Mouse (Mus musculus) testis, adult 2 months (tissue): ENCODE measurements around the gene Batf3. TPM values are rescaled to one million over a fixed set of nuclear protein-coding genes. Genes with fewer than 3 reads are reported as not detected.

Source experiments
- H3K27ac ChIP-seq: fragments of 200-500 bp; 2 replicates; pipeline ENCODE4 v1.5.1; 2012; ENCODE audit warnings: low read depth, low read length; ENCODE audit not compliant: control insufficient read depth, insufficient read depth
- H3K27me3 ChIP-seq: fragments of 200-500 bp; 2 replicates; pipeline ENCODE4 v1.6.1; 2012; ENCODE audit warnings: mild to moderate bottlenecking, low read length, moderate library complexity; ENCODE audit not compliant: control insufficient read depth, insufficient read depth
- H3K36me3 ChIP-seq: fragments of 200-500 bp; 2 replicates; pipeline ENCODE4 v1.6.1; 2012; ENCODE audit warnings: mild to moderate bottlenecking, low read length; ENCODE audit not compliant: control insufficient read depth, insufficient read depth
- H3K4me1 ChIP-seq: fragments of 200-500 bp; 2 replicates; pipeline ENCODE4 v1.6.1; 2012; ENCODE audit warnings: low read length; ENCODE audit not compliant: control insufficient read depth, insufficient read depth
- H3K4me3 ChIP-seq: fragments of 200-500 bp; 2 replicates; pipeline ENCODE4 v1.5.1; 2012; ENCODE audit warnings: low read depth, mild to moderate bottlenecking, low read length, moderate library complexity, mixed read lengths; ENCODE audit not compliant: control insufficient read depth
- CTCF ChIP-seq: fragments of 200-500 bp; IDR thresholded peaks from 2 replicates; pipeline ENCODE4 v1.5.1; 2012; ENCODE audit warnings: low read depth, mild to moderate bottlenecking, inconsistent platforms, low read length, moderate library complexity; ENCODE audit not compliant: control insufficient read depth, insufficient read depth, insufficient replicate concordance
- POLR2A ChIP-seq: fragments of 200-500 bp; IDR thresholded peaks from 2 replicates; pipeline ENCODE4 v1.6.1; 2012; ENCODE audit warnings: low read depth, mild to moderate bottlenecking, inconsistent platforms, low read length, moderate library complexity; ENCODE audit not compliant: control insufficient read depth
- polyA plus RNA-seq: library from polyadenylated mRNA; depleted of rRNA; stranded (reverse); fragments of >200 nt; gene quantifications from 2 replicates; pipeline ENCODE4 v1.2.3, GENCODE M21; 2012

The Batf3 gene
- polyA plus RNA-seq, 1 experiment, result 0.68 TPM

- H3K27me3 ChIP-seq, result no peaks in the 10 kb centered on the region
- H3K4me3 ChIP-seq, result peak within 1 kb of the TSS; percentile 87
- H3K4me1 ChIP-seq, result no peaks in the 10 kb centered on the region
- H3K36me3 ChIP-seq, result peaks cover 1% of the 10 kb centered on the region; the same call in 1 of the 2 replicates
- peak within 1 kb of the TSS; percentile 51 for H3K27ac ChIP-seq
- TF ChIP-seq POLR2A, result no peak
- 0 out of 2 replicates have a peak, but pooled peaks have one; percentile 5 for TF ChIP-seq CTCF
Observed at GRCm38 (mm10) chr1:191062781-191063485, 34.7 kb upstream of the Batf3 start, which contains the start of the genes Tatdn3 and Nsl1. Tatdn3 (minus strand) TSS chr1:191062932. Nsl1 (plus strand) TSS chr1:191063012.

- TF ChIP-seq POLR2A (no peak), CTCF (no peak)
- H3K4me3 ChIP-seq, result no peak overlapping the region; the same call in 1 of the 2 replicates
- H3K4me1 ChIP-seq, result no peaks in the 10 kb centered on the region
- H3K27ac ChIP-seq, result no peak overlapping the region
- H3K27me3 ChIP-seq, result no peaks in the 10 kb centered on the region
- no peaks in the 10 kb centered on the region; the same call in 1 of the 2 replicates for H3K36me3 ChIP-seq
Observed at GRCm38 (mm10) chr1:191063700-191064099, 33.9 kb upstream of the Batf3 start.

GRCm38 (mm10) chr1:191064535-191064934, 33.1 kb upstream of the Batf3 start:
- H3K4me3 ChIP-seq, result no peak overlapping the region

GRCm38 (mm10) chr1:191065188-191065587, 32.5 kb upstream of the Batf3 start:
- Histone ChIP-seq H3K27ac (no peak overlapping the region), H3K36me3 (no peaks in the 10 kb centered on the region; the same call in 1 of the 2 replicates), H3K27me3 (no peaks in the 10 kb centered on the region), H3K4me1 (no peaks in the 10 kb centered on the region), H3K4me3 (peak overlapping the region; percentile 34)
- TF ChIP-seq POLR2A, result peak; percentile 23; the same call in 1 of the 2 replicates
- TF ChIP-seq CTCF, result no peak

More at GRCm38 (mm10) chr1:191064535-191064934, 33.1 kb upstream of the Batf3 start:
- TF ChIP-seq CTCF, result no peak
- TF ChIP-seq POLR2A, result no peak
- no peaks in the 10 kb centered on the region for H3K4me1 ChIP-seq
- no peaks in the 10 kb centered on the region for H3K27me3 ChIP-seq
- H3K27ac ChIP-seq, result no peak overlapping the region
- no peaks in the 10 kb centered on the region; the same call in 1 of the 2 replicates for H3K36me3 ChIP-seq

- Histone ChIP-seq H3K27me3 (no peaks in the 10 kb centered on the region), H3K4me1 (no peaks in the 10 kb centered on the region), H3K4me3 (no peak overlapping the region), H3K36me3 (peaks cover 1% of the 10 kb centered on the region), H3K27ac (no peak overlapping the region)
- no peak for TF ChIP-seq CTCF
- no peak for TF ChIP-seq POLR2A
Observed at GRCm38 (mm10) chr1:191068377-191068776, 29.3 kb upstream of the Batf3 start.

GRCm38 (mm10) chr1:191070259-191070658, 27.4 kb upstream of the Batf3 start:
- Histone ChIP-seq H3K4me3 (no peak overlapping the region), H3K27me3 (no peaks in the 10 kb centered on the region), H3K4me1 (no peaks in the 10 kb centered on the region), H3K36me3 (peaks cover 1% of the 10 kb centered on the region), H3K27ac (no peak overlapping the region)
- TF ChIP-seq CTCF (no peak), POLR2A (no peak)

GRCm38 (mm10) chr1:191071613-191072012, 26.0 kb upstream of the Batf3 start:
- no peak overlapping the region for H3K27ac ChIP-seq
- H3K27me3 ChIP-seq, result no peaks in the 10 kb centered on the region
- H3K36me3 ChIP-seq, result peaks cover 1% of the 10 kb centered on the region; the same call in 1 of the 2 replicates

More at GRCm38 (mm10) chr1:191071613-191072012, 26.0 kb upstream of the Batf3 start:
- no peak for TF ChIP-seq CTCF
- no peak for TF ChIP-seq POLR2A
- no peak overlapping the region for H3K4me3 ChIP-seq
- H3K4me1 ChIP-seq, result no peaks in the 10 kb centered on the region
